Mouse (Mus musculus) cerebellum, adult 18-20 months (tissue): ENCODE results near the gene Bnc2.

ENCODE experiments used
- DNase-seq, 2 experiments: peaks; one replicate each; pipeline ENCODE4 v3.0.0; 2021

Gene Bnc2

GRCm38 (mm10) chr4:84675171-84675973 is at the start of gene Bnc2:
Gene Bnc2, minus strand, starts transcription at chr4:84675275.
- peak in 1 of 2 experiments; percentile 8 for DNase-seq

GRCm38 (mm10) chr4:84707961-84708360 is 32.9 kb upstream of the Bnc2 start:
- DNase-seq, result no peak

GRCm38 (mm10) chr4:84685521-84686366 is 10.7 kb upstream of the Bnc2 start:
- DNase-seq, result no peak

GRCm38 (mm10) chr4:84685009-84685408 is 9.9 kb upstream of the Bnc2 start:
- no peak for DNase-seq

GRCm38 (mm10) chr4:84675974-84676315 is 870 bp upstream of the Bnc2 start:
- no peak for DNase-seq

- DNase-seq, result peak in 1 of 2 experiments; percentile 5
These were observed 531 bp downstream of the Bnc2 start for GRCm38 (mm10) chr4:84674318-84675170.

- DNase-seq, result no peak
These were observed 1.3 kb downstream of the Bnc2 start for GRCm38 (mm10) chr4:84673681-84674307.

- no peak for DNase-seq
These were observed 2.8 kb downstream of the Bnc2 start for GRCm38 (mm10) chr4:84672181-84672791.

GRCm38 (mm10) chr4:84670996-84671395 is 4.1 kb downstream of the Bnc2 start:
- DNase-seq, result no peak

GRCm38 (mm10) chr4:84669650-84670049 is 5.4 kb downstream of the Bnc2 start:
- DNase-seq, result no peak

GRCm38 (mm10) chr4:84668949-84669605 is 6.0 kb downstream of the Bnc2 start:
- no peak for DNase-seq

GRCm38 (mm10) chr4:84668226-84668625 is 6.8 kb downstream of the Bnc2 start:
- DNase-seq, result no peak

GRCm38 (mm10) chr4:84662228-84663065 is 12.6 kb downstream of the Bnc2 start:
- DNase-seq, result no peak

- no peak for DNase-seq
These were observed 13.7 kb downstream of the Bnc2 start for GRCm38 (mm10) chr4:84661341-84661740.

- DNase-seq, result no peak
These were observed 23.3 kb downstream of the Bnc2 start for GRCm38 (mm10) chr4:84651786-84652185.

- no peak for DNase-seq
These were observed 28.5 kb downstream of the Bnc2 start for GRCm38 (mm10) chr4:84646576-84646975.

- no peak for DNase-seq
These were observed 35.9 kb downstream of the Bnc2 start for GRCm38 (mm10) chr4:84639166-84639565.

- no peak for DNase-seq
These were observed 37.4 kb downstream of the Bnc2 start for GRCm38 (mm10) chr4:84637641-84638040.

GRCm38 (mm10) chr4:84634751-84635150 is 40.3 kb downstream of the Bnc2 start:
- no peak for DNase-seq

GRCm38 (mm10) chr4:84633991-84634390 is 41.1 kb downstream of the Bnc2 start:
- DNase-seq, result no peak
